Mouse (Mus musculus): ENCODE results near the gene Irf2bpl.

GRCm38 (mm10) chr12:86885336-86885735 lies 738 bp upstream of the Irf2bpl start:
- TF ChIP-seq CTCF (IDR thresholded peaks at IDR 0.05; ENCODE audit: control insufficient read depth, insufficient read depth, insufficient read length) (no peak), USF1 (IDR thresholded peaks at IDR 0.05; ENCODE audit: low read depth) (no peak)

Measured in C2C12 (cell line).